17 mouse cellular contexts compared by ENCODE assay signal in genomic region chr6:99964007-99964406, GRCm38 (mm10).
"Had no signal": no experiment of that assay in that cellular context is flagged by ENCODE, and none has a peak within 500 bp of the region (broad histone marks: within the 10 kb centered on the region; RNA-seq: fewer than 3 reads in every experiment).

No protein-coding gene starts in this region.

- H3K4me1 ChIP-seq: liver, embryonic 13.5 days; liver, embryonic 15.5 days; megakaryocyte, embryonic 14.5 days; neural tube, embryonic 12.5 days had no signal

- H3K36me3 ChIP-seq: liver, embryonic 13.5 days; liver, embryonic 15.5 days; lung, embryonic 15.5 days; midbrain, embryonic 12.5 days; neural tube, embryonic 12.5 days; stomach, embryonic 15.5 days had no signal

- ATAC-seq: liver, postnatal 0 days had no signal

- H3K4me2 ChIP-seq: liver, embryonic 11.5 days; liver, embryonic 13.5 days; liver, embryonic 15.5 days; lung, embryonic 15.5 days; midbrain, embryonic 12.5 days; neural tube, embryonic 12.5 days; stomach, embryonic 15.5 days had no signal

- H3K9me3 ChIP-seq: liver, embryonic 13.5 days; liver, embryonic 15.5 days; lung, embryonic 15.5 days; stomach, embryonic 15.5 days had no signal

- H3K9ac ChIP-seq: liver, embryonic 13.5 days; liver, embryonic 15.5 days; liver, postnatal 0 days; lung, embryonic 15.5 days; midbrain, embryonic 12.5 days; neural tube, embryonic 12.5 days; stomach, embryonic 15.5 days had no signal

- H3K4me3 ChIP-seq: liver, embryonic 13.5 days; liver, embryonic 15.5 days; lung, embryonic 15.5 days; megakaryocyte, embryonic 14.5 days; midbrain, embryonic 12.5 days; neural tube, embryonic 12.5 days; stomach, embryonic 15.5 days had no signal

- H3K27me3 ChIP-seq: lung, embryonic 15.5 days; neural tube, embryonic 12.5 days; stomach, embryonic 15.5 days had no signal

- H3K27ac ChIP-seq: liver, embryonic 13.5 days; liver, embryonic 15.5 days; lung, embryonic 15.5 days; macrophage; midbrain, embryonic 12.5 days; neural tube, embryonic 12.5 days; stomach, embryonic 15.5 days; stomach, postnatal 0 days had no signal

- DNase-seq: liver, embryonic 13.5 days; liver, postnatal 0 days; lung, adult 2 months; lung, postnatal 36 days; right cerebral cortex, postnatal 14 days; thymus, adult 18-20 months; thymus, postnatal 14 days; thymus, postnatal 36 days had no signal
